Mouse (Mus musculus) liver, embryonic 11.5 days (tissue): ENCODE results near the gene Asic2. TPM values are rescaled to one million over a fixed set of nuclear protein-coding genes. Genes with fewer than 3 reads are reported as not detected.

Source experiments
- ATAC-seq: fragments of 200-750 bp; cut with Nextera tagmentation; replicated peaks from 2 replicates; pipeline ENCODE4 v1.8.0; 2017; ENCODE audit warnings: moderate number of reproducible peaks, mild to moderate bottlenecking, moderate TSS enrichment, moderate library complexity; ENCODE audit not compliant: low FRiP score
- DNase-seq: peaks from one replicate; pipeline ENCODE4 v3.0.0-alpha.2; 2017; ENCODE audit warnings: low spot score
- H3K27ac ChIP-seq: fragments of 300-500 bp; sonication (generic); 2 replicates; pipeline ENCODE4 v1.5.1; 2014; ENCODE audit warnings: mild to moderate bottlenecking, low read depth, low read length, control low read depth
- H3K27me3 ChIP-seq: fragments of 300-500 bp; sonication (generic); replicated peaks from 2 replicates; pipeline ENCODE4 v1.6.1; 2014; ENCODE audit warnings: low read length, mixed read lengths; ENCODE audit not compliant: control insufficient read depth, insufficient read depth
- H3K36me3 ChIP-seq: fragments of 300-500 bp; sonication (generic); 2 replicates; pipeline ENCODE4 v1.6.1; 2014; ENCODE audit warnings: mild to moderate bottlenecking, low read length, moderate library complexity, mixed read lengths; ENCODE audit not compliant: control insufficient read depth, insufficient read depth
- H3K4me1 ChIP-seq: fragments of 300-500 bp; sonication (generic); replicated peaks from 2 replicates; pipeline ENCODE4 v1.6.1; 2014; ENCODE audit warnings: low read length, mixed read lengths; ENCODE audit not compliant: control insufficient read depth, insufficient read depth
- H3K4me2 ChIP-seq: fragments of 300-500 bp; sonication (generic); 2 replicates; pipeline ENCODE4 v1.6.1; 2014; ENCODE audit warnings: mild to moderate bottlenecking, control low read depth, moderate library complexity
- H3K4me3 ChIP-seq: fragments of 300-500 bp; sonication (generic); 2 replicates; pipeline ENCODE4 v1.5.1; 2014; ENCODE audit warnings: low read depth, low read length, control low read depth
- H3K9ac ChIP-seq: fragments of 300-500 bp; sonication (generic); 2 replicates; pipeline ENCODE4 v1.6.1; 2014; ENCODE audit warnings: low read depth, low read length, control low read depth
- H3K9me3 ChIP-seq: fragments of 300-500 bp; sonication (generic); 2 replicates; pipeline ENCODE4 v1.6.1; 2016; ENCODE audit warnings: low read length, inconsistent platforms, mixed read lengths; ENCODE audit not compliant: control insufficient read depth
- WGBS: fragments of 180-500 bp; shearing (Covaris S2); extraction: QIAGEN DNeasy Blood & Tissue Kit; methylation state at CpG from one replicate; pipeline ENCODE4 v1.1.7; 2014; 5-methylcytosine and 5-hydroxymethylcytosine counted together
- polyA plus RNA-seq: library from polyadenylated mRNA; unstranded; fragments of >200 nt; fragmentation: Nextera tagmentation; extraction: Ambion mirVana; gene quantifications from 2 replicates; pipeline ENCODE4 v1.2.1, GENCODE M21; 2014

Gene Asic2
- polyA plus RNA-seq, 1 experiment from 2014 or later: 0.27 TPM

DNA sequence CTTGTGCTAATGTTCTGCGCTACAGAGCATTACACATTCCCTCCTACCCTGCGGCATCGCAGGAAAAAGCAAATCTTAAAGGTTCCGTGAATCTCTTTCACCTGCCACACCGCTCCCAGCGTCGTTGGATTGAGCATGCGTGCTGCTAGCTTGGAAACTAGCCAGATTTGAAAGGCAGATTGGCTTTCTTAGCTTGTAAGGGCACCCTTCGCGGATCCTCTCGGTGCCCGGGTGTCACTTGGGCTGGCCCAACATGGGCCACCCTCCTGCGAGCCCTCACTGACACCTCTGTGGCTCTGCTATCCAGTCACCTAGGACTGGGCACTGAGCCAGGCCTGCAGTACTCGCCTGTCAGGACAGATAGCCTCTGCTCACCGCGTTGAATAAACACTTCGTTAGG, 380.3 kb downstream of the Asic2 start:
- WGBS: 68% methylated on average over 17 of the region's 17 CpGs
- ATAC-seq (no peak), DNase-seq (no peak)
- no peaks in the 10 kb centered on the region for H3K9me3 ChIP-seq
- no peaks in the 10 kb centered on the region for H3K4me1 ChIP-seq
- no peaks in the 10 kb centered on the region for H3K36me3 ChIP-seq
- no peak overlapping the region for H3K27ac ChIP-seq
- H3K9ac ChIP-seq: no peak overlapping the region
- H3K27me3 ChIP-seq: no peaks in the 10 kb centered on the region
- H3K4me3 ChIP-seq: no peak overlapping the region
- H3K4me2 ChIP-seq: no peak overlapping the region

GRCm38 (mm10) chr11:81587114-81587513, 381.1 kb downstream of the Asic2 start:
- 76% methylated on average over 9 of the region's 9 CpGs for WGBS
- no peaks in the 10 kb centered on the region for H3K9me3 ChIP-seq
- H3K36me3 ChIP-seq: no peaks in the 10 kb centered on the region
- H3K27ac ChIP-seq: no peak overlapping the region
- no peaks in the 10 kb centered on the region for H3K27me3 ChIP-seq
- ATAC-seq (no peak), DNase-seq (no peak)
- no peak overlapping the region for H3K4me2 ChIP-seq
- no peak overlapping the region for H3K9ac ChIP-seq
- H3K4me3 ChIP-seq: no peak overlapping the region
- no peaks in the 10 kb centered on the region for H3K4me1 ChIP-seq

DNA sequence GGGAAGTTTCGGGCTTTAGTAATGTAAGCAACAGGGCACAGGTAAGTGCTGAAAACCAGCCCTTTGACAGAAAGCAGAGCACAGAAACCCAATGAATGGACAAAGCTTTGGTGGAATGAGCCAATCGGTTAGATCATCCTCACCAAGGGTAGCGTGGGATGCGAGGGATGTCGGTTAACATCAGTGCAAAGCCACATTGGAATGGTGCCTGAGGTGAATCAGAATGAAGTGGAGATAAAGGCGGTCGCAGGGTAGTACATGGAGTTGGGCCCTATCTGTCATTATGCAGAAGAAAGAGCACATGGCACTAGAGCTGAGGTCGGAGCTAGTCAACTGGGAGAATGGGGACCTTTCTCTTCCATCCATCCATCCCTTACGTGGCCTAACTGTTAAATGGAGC, 383.8 kb downstream of the Asic2 start:
- DNase-seq: no peak
- no peak for ATAC-seq
- Histone ChIP-seq H3K4me3 (no peak overlapping the region), H3K4me2 (no peak overlapping the region), H3K36me3 (no peaks in the 10 kb centered on the region), H3K27me3 (no peaks in the 10 kb centered on the region), H3K9ac (no peak overlapping the region), H3K4me1 (no peaks in the 10 kb centered on the region), H3K27ac (no peak overlapping the region), H3K9me3 (no peaks in the 10 kb centered on the region)
- WGBS: 86% methylated on average over 9 of the region's 9 CpGs

DNA sequence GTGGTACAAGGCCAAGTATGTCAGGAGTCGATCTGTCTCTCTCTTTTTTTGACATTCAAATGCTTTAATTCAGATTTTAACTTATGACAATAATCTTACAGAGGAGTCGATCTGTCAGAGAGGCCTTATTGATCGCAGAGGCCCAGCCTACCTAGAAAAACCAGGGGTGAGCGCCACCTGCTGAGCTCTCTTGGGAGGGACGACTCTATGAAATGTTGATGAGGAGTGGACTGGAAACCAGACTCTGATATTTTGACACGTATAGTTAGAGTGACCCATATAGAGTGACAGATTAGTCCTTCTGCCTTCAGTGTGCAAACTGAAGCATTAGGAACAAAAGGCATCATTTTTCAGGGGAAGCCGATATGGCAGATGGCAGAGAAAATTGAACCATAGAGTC, 385.1 kb downstream of the Asic2 start:
- H3K4me3 ChIP-seq: no peak overlapping the region
- no peak overlapping the region for H3K27ac ChIP-seq
- H3K4me2 ChIP-seq: no peak overlapping the region
- no peaks in the 10 kb centered on the region for H3K9me3 ChIP-seq
- H3K36me3 ChIP-seq: no peaks in the 10 kb centered on the region
- WGBS: 68% methylated on average over 7 of the region's 7 CpGs
- no peak overlapping the region for H3K9ac ChIP-seq
- ATAC-seq (no peak), DNase-seq (no peak)
- H3K27me3 ChIP-seq: no peaks in the 10 kb centered on the region
- no peaks in the 10 kb centered on the region for H3K4me1 ChIP-seq

- ATAC-seq (no peak), DNase-seq (no peak)
- Histone ChIP-seq H3K36me3 (no peaks in the 10 kb centered on the region), H3K27me3 (no peaks in the 10 kb centered on the region), H3K4me1 (no peaks in the 10 kb centered on the region), H3K4me2 (no peak overlapping the region), H3K9me3 (no peaks in the 10 kb centered on the region), H3K9ac (no peak overlapping the region), H3K4me3 (no peak overlapping the region), H3K27ac (no peak overlapping the region)
- WGBS: 37% methylated on average over 5 of the region's 5 CpGs
Measured at GRCm38 (mm10) chr11:81582161-81582560, 386.1 kb downstream of the Asic2 start.

- no peak overlapping the region for H3K27ac ChIP-seq
- ATAC-seq: no peak
- H3K4me1 ChIP-seq: no peaks in the 10 kb centered on the region
- H3K4me2 ChIP-seq: no peak overlapping the region
- no peaks in the 10 kb centered on the region for H3K27me3 ChIP-seq
- no peaks in the 10 kb centered on the region for H3K9me3 ChIP-seq
- 36% methylated on average over 6 of the region's 6 CpGs for WGBS
- H3K9ac ChIP-seq: no peak overlapping the region
- no peak overlapping the region for H3K4me3 ChIP-seq
- H3K36me3 ChIP-seq: no peaks in the 10 kb centered on the region
- no peak for DNase-seq
Measured at GRCm38 (mm10) chr11:81579753-81580152, 388.5 kb downstream of the Asic2 start.

- WGBS: 53% methylated on average over 3 of the region's 3 CpGs
- ATAC-seq (no peak), DNase-seq (no peak)
- H3K4me3 ChIP-seq: no peak overlapping the region
- no peaks in the 10 kb centered on the region for H3K27me3 ChIP-seq
- H3K9me3 ChIP-seq: no peaks in the 10 kb centered on the region
- no peaks in the 10 kb centered on the region for H3K36me3 ChIP-seq
- H3K9ac ChIP-seq: no peak overlapping the region
- H3K4me1 ChIP-seq: no peaks in the 10 kb centered on the region
- no peak overlapping the region for H3K4me2 ChIP-seq
- H3K27ac ChIP-seq: no peak overlapping the region
Measured at GRCm38 (mm10) chr11:81570406-81570805, 397.9 kb downstream of the Asic2 start.

- no peak for DNase-seq
Measured at GRCm38 (mm10) chr11:81564857-81565256, 403.4 kb downstream of the Asic2 start.

DNA sequence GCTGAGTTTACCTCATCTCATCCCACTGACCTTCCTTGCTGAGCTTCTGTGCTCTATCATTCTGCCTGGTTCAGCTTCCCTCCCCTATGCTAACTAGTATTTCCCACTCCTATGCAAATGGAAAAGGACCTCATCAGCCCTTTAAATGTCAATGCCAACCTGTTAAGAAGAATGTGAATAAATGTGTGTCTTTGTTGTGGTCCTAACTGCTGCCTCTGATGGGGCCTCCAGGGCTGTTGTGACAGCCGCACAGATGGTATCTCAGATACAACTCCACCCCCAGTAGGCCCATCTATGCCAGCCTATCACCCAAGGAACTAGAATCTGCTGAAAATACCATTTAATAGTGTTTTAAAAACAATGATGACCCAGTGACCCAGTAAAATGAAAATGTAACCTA, 407.9 kb downstream of the Asic2 start:
- Histone ChIP-seq H3K27me3 (no peaks in the 10 kb centered on the region), H3K36me3 (no peaks in the 10 kb centered on the region), H3K4me3 (no peak overlapping the region), H3K9ac (no peak overlapping the region), H3K4me1 (no peaks in the 10 kb centered on the region), H3K4me2 (no peak overlapping the region), H3K9me3 (no peaks in the 10 kb centered on the region), H3K27ac (no peak overlapping the region)
- DNase-seq (no peak), ATAC-seq (no peak)
- WGBS: 78% methylated on average over 1 of the region's 1 CpGs

More at GRCm38 (mm10) chr11:81564857-81565256, 403.4 kb downstream of the Asic2 start:
- Histone ChIP-seq H3K4me1 (no peaks in the 10 kb centered on the region), H3K27me3 (no peaks in the 10 kb centered on the region), H3K9ac (no peak overlapping the region), H3K27ac (no peak overlapping the region), H3K9me3 (no peaks in the 10 kb centered on the region), H3K36me3 (no peaks in the 10 kb centered on the region), H3K4me3 (no peak overlapping the region), H3K4me2 (no peak overlapping the region)
- ATAC-seq: no peak
- WGBS: 87% methylated on average over 3 of the region's 3 CpGs
